Mouse (Mus musculus) kidney, adult 8-10 months (tissue): Measurements from ENCODE around the gene Dusp5.
"Not testable (repeated sequence)": the region's sequence is repeated elsewhere in the genome, so short reads cannot be mapped to it uniquely, and the experiment has no call there.

Experiments used
- DNase-seq, 2 experiments: peaks; one replicate each; pipeline ENCODE4 v3.0.0; 2022

Dusp5 gene

DNA sequence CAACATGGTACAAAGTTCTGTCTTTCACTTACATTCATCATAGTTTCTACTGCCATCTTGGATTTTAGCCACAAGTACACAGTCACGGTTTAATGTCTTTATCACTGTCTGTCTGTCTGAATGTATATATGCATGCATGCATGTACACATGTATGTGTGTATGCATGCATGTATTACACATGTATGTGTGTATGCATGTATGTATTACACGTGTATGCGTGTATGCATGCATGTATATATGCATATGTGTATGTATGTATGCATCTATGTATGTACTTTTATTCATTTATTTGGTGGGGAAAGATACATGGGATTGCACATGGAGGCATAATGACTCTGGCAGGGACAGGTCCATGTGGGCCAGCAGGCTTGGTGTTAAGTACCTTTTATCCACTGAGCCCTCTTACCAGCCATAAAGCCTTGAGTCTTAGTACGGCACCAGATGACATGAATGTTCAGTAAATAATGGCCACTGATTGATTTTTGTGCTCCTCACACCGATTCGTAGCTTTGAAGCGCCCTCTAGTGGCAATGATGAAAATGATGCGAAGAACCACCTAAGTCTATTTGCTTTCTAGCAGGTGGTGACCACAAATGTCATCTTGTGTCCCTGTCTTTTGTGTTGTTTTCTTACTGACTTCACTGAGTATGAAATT, 49.8 kb downstream of the Dusp5 start:
- peak; percentile 45 to 66 for DNase-seq

DNA sequence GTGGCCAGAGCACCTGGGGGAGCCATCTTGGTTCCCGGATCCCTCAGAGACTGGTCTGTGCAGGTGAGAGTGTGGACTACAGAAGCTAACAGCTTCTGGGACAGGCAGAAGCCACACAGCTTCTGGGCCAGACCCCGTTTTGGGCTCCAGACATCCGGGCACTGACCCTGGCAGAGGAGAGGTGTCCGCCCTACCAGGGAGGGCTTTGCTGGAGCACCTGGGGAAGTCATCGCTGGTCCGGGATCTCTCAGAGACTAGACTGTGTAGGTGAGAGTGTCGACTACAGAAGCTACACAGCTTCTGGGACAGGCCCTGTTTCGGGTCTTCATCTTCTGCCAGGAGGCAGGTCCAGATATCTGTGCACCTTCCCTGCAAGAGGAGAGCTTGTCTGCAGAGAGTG, 51.4 kb downstream of the Dusp5 start:
- DNase-seq = not testable (repeated sequence)

DNA sequence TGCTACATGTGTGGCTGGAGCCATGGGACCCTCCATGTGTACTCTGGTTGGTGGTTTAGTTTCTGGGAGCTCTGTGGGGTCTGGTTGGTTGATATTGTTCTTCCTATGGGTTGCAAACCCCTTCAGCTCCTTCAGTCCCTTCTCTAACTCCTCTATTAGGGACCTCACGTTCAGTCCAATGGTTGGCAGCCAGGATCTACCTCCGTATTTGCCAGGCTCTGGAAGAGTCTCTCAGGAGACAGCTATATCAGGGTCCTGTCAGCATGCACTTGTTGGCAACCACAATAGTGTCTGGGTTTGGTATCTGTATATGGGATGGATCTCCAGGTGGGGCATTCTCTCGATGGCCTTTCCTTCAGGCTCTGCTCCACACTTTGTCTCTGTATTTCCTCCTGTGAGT, 58.8 kb downstream of the Dusp5 start:
- DNase-seq = not testable (repeated sequence)

DNA sequence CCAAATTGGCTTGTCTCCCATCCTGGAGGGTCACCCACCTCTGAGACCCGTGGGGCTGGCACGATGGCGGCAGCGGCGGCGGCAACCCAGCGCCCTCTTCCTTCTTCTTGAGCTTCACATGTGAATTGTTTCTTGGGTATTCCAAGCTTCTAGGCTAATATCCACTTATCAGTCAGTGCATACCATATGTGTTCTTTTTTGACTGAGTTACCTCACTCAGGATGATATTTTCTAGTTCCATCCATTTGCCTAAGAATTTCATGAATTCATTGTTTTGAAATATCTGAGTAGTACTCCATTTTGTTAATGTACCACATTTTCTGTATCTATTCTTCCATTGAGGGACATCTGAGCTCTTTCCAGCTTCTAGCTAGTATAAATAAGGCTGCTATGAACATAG, 60.1 kb downstream of the Dusp5 start, which contains the start of gene Nutf2-ps1:
Gene Nutf2-ps1, minus strand, starts transcription at position 101 of the 400 bp plus-strand sequence.
- DNase-seq = not testable (repeated sequence)
